Mouse (Mus musculus) limb, embryonic 14.5 days (tissue): ENCODE data around the gene Apobec2. TPM values are rescaled to one million over a fixed set of nuclear protein-coding genes. Genes with fewer than 3 reads are reported as not detected.

Experiments used
- ATAC-seq: fragments of 200-750 bp; cut with Nextera tagmentation; 2 replicates; pipeline ENCODE4 v1.8.0; 2017; ENCODE audit warnings: low read depth, moderate number of reproducible peaks, moderate TSS enrichment; ENCODE audit not compliant: low FRiP score
- DNase-seq: peaks from one replicate; pipeline ENCODE4 v3.0.0-alpha.2; 2015; ENCODE audit warnings: low spot score
- H3K27ac ChIP-seq: fragments of 300-500 bp; sonication (generic); replicated peaks from 2 replicates; pipeline ENCODE4 v1.5.1; 2014; ENCODE audit warnings: low read depth, mild to moderate bottlenecking, low read length, moderate library complexity, mixed read lengths
- H3K27me3 ChIP-seq: fragments of 300-500 bp; sonication (generic); 2 replicates; pipeline ENCODE4 v1.6.1; 2014; ENCODE audit warnings: low read length, mixed read lengths; ENCODE audit not compliant: control insufficient read depth, insufficient read depth
- H3K36me3 ChIP-seq: fragments of 300-500 bp; sonication (generic); 2 replicates; pipeline ENCODE4 v1.6.1; 2014; ENCODE audit warnings: mild to moderate bottlenecking, low read length, moderate library complexity, mixed read lengths; ENCODE audit not compliant: control insufficient read depth, insufficient read depth
- H3K4me1 ChIP-seq: fragments of 300-500 bp; sonication (generic); 2 replicates; pipeline ENCODE4 v1.6.1; 2014; ENCODE audit warnings: antibody characterized with exemption, low read length, mixed read lengths; ENCODE audit not compliant: control insufficient read depth, insufficient read depth
- H3K4me2 ChIP-seq: fragments of 300-500 bp; sonication (generic); replicated peaks from 2 replicates; pipeline ENCODE4 v1.6.1; 2014; ENCODE audit warnings: low read depth, mild to moderate bottlenecking, low read length, moderate library complexity; ENCODE audit not compliant: severe bottlenecking
- H3K4me3 ChIP-seq: fragments of 300-500 bp; sonication (generic); replicated peaks from 2 replicates; pipeline ENCODE4 v1.5.1; 2014; ENCODE audit warnings: low read length
- H3K9ac ChIP-seq: fragments of 300-500 bp; sonication (generic); 2 replicates; pipeline ENCODE4 v1.6.1; 2014; ENCODE audit warnings: mild to moderate bottlenecking, low read depth, low read length, moderate library complexity; ENCODE audit not compliant: severe bottlenecking
- H3K9me3 ChIP-seq: fragments of 300-500 bp; sonication (generic); 2 replicates; pipeline ENCODE4 v1.6.1; 2016; ENCODE audit warnings: low read length; ENCODE audit not compliant: control insufficient read depth
- POLR2A ChIP-seq: fragments of 200-500 bp; IDR thresholded peaks from 2 replicates; pipeline ENCODE4 v1.8.0; 2012; ENCODE audit warnings: inconsistent platforms, mild to moderate bottlenecking, moderate library complexity, borderline replicate concordance; ENCODE audit not compliant: insufficient read depth, insufficient read length; ENCODE audit errors: extremely low read depth
- WGBS: fragments of 180-500 bp; shearing (Covaris S2); extraction: QIAGEN DNeasy Blood & Tissue Kit; methylation state at CpG from one replicate; pipeline ENCODE4 v1.1.7; 2014; 5-methylcytosine and 5-hydroxymethylcytosine counted together
- polyA plus RNA-seq, 2 experiments: library from polyadenylated mRNA; depleted of rRNA in 1 of 2; stranded (reverse) in 1 of 2; unstranded in 1 of 2; fragments of >200 nt; fragmentation: Nextera tagmentation in 1 of 2; extraction: Ambion mirVana in 1 of 2; gene quantifications; 2 replicates each; pipeline versions ENCODE4 v1.2.1 to v1.2.3; 2012 to 2014

Gene Apobec2
- polyA plus RNA-seq, 2 experiments = 25.0 to 42.5 TPM

DNA sequence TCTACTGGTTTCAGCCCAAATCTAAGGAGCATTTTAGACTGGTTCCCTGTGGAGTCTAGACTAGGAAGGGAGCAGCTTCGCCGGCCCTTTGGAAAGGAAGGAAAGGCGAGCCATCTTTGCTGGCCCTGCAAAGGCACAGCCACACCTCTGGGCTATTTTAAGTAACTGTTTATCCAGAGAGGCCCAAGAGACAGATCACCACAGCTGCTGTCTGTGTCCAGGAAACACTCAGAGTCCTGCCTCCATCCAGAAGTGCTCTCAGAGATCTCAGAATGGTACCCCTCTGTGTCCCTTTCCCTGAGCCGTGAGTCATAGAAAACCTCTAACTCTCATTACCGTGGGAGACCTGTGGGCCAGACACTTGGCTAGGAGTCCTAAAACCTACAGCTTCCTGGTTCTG, 2.3 kb downstream of the Apobec2 start:
- TF ChIP-seq POLR2A = no peak

DNA sequence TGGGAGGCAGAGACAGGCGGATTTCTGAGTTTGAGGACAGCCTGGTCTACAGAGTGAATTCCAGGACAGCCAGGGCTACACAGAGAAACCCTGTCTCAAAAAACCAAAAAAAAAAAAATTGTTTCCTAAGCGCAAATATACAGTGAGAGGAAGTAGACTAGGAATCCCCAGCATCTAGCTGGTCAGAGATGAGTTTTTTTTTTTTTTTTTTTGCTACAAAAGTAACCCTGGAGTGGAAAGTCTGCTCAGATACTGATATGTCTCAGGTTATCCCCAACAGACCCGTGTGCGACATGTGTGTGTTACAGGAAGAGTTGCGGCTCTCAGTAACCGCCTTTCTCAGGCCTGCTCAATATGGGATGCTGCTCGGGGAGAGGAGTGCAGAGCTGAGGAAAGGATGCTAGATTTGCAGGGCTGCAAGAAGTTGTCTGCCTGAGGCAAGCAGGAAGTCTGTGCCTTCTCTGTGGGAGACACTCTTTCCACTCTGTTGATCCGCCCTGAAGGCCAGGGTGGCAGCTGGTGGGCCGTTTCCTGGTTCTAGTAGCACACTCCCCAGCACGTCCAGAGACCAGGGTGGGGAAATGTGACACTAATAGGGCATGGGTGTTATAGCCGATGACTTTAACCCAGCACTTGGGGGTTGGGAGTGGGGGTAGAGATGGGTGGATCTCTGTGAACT, 4.7 kb downstream of the Apobec2 start:
- H3K9me3 ChIP-seq = no peaks in the 10 kb centered on the region
- H3K9ac ChIP-seq = no peak overlapping the region
- no peak overlapping the region for H3K27ac ChIP-seq
- H3K36me3 ChIP-seq = no peaks in the 10 kb centered on the region
- 50% methylated on average over 11 of the region's 11 CpGs for WGBS
- ATAC-seq = no peak
- peaks cover 28% of the 10 kb centered on the region for H3K4me1 ChIP-seq
- H3K27me3 ChIP-seq = no peaks in the 10 kb centered on the region
- TF ChIP-seq POLR2A = no peak
- DNase-seq = no peak
- H3K4me3 ChIP-seq = no peak overlapping the region
- H3K4me2 ChIP-seq = no peak overlapping the region

More for the DNA sequence above, 2.3 kb downstream of the Apobec2 start:
- Histone ChIP-seq H3K36me3 (no peaks in the 10 kb centered on the region), H3K9me3 (no peaks in the 10 kb centered on the region), H3K4me3 (no peak overlapping the region), H3K27me3 (no peaks in the 10 kb centered on the region), H3K4me2 (no peak overlapping the region), H3K27ac (peak overlapping the region; percentile 43), H3K4me1 (peaks cover 31% of the 10 kb centered on the region), H3K9ac (no peak overlapping the region)
- WGBS = 40% methylated on average over 5 of the region's 5 CpGs
- DNase-seq (peak; percentile 44), ATAC-seq (no peak)

DNA sequence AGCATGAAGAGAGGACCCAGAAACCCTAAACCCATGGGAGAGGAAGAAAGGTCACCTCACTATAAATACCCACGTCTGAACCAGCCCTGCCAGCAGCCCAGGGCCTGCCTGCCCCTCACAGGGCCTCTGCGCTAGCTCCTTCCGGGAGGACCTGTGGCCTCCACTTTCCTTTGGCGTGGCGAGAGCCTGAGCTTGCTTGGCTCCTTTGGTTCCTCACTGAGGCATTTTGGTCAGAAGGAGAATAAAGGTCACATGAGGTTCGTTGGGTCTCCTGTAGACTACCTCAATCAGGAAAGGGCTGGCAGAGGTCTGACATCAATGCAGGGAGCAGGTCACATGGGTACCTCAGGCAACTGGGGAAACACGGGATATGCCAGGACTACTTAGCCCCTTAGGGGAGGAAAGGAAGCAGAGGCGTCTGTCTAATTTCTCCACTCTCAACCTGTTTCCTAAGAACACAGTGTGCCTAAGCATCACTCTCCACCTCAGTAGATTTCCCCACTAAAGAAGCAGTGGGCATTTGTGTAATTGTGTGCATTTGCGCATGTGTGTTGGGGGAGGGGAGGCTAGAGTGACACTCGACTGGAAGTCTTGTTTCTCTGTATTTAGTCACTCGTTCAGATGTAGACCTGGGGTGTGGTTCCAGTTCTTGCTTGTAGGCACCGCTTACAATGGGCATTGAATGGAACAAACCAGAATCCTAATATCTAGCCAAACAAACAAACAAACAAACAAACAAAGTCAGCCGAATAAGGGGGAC, 5.6 kb downstream of the Apobec2 start:
- 55% methylated on average over 13 of the region's 13 CpGs for WGBS
- Histone ChIP-seq H3K9me3 (no peaks in the 10 kb centered on the region), H3K4me2 (no peak overlapping the region), H3K4me1 (peaks cover 28% of the 10 kb centered on the region), H3K27me3 (no peaks in the 10 kb centered on the region), H3K4me3 (no peak overlapping the region), H3K36me3 (no peaks in the 10 kb centered on the region), H3K27ac (no peak overlapping the region), H3K9ac (no peak overlapping the region)
- no peak for DNase-seq
- ATAC-seq = no peak
- no peak for TF ChIP-seq POLR2A

DNA sequence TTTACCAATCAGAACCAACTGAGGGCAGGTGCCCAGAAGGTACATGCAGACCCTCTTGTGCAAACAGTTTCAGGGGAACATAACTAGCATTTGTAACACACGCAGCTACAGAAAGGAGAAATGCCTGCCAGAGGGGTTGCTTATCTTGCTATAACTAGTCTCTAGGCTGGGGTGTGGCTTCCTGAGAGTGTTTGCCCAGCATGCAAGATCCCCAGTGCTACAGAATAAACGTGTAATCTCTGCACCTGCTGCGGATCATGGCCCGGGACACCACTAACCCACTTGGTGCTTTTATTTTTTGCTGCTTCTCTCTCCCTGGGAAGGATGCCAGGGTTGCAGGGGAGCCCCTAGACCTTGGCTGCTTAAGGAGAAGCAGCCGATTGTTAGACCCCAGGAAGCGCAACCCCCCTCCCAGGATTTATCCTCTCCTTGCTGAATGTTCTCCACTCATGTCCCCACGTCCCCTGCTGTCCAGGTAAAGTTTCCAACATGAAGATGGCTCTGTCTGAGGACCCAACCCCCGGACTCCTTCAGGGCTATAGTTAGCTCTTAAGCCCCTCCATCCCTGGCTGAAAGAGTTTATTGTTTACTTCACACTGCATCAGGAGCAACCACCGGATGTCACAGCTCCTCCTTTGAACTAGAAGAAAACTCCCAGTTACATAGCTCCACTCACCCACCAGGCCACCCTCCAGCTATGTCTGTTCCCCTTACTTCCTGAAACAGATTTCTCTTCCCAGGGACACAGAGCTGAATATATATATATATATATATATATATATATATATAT, 6.7 kb downstream of the Apobec2 start:
- H3K4me1 ChIP-seq = peaks cover 28% of the 10 kb centered on the region
- no peaks in the 10 kb centered on the region for H3K9me3 ChIP-seq
- no peak overlapping the region for H3K27ac ChIP-seq
- no peaks in the 10 kb centered on the region for H3K27me3 ChIP-seq
- H3K36me3 ChIP-seq = no peaks in the 10 kb centered on the region
- H3K4me3 ChIP-seq = no peak overlapping the region
- no peak overlapping the region for H3K9ac ChIP-seq
- no peak for TF ChIP-seq POLR2A
- H3K4me2 ChIP-seq = no peak overlapping the region
- no peak for DNase-seq
- WGBS = 44% methylated on average over 9 of the region's 9 CpGs
- ATAC-seq = no peak

DNA sequence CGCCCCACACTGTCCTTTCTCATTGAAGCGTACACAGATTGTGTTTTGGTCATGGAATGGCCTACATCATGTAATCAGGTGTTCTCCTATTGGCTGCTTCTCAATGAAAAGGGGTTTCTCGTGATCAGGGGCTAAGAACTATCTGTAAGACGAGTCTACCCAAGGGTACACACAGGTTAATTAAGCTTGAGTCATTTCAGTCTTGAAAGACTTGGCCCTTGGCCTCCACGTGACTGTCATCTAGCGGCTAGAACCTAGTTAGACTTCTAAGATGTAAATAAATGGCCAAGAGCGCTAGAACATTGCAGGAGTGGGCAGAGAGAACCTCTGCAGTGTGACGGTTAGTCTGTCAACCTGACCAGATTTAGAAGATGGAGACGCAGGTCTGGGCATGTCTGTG, 8.5 kb downstream of the Apobec2 start:
- H3K4me2 ChIP-seq = no peak overlapping the region
- DNase-seq = no peak
- WGBS = 88% methylated on average over 9 of the region's 9 CpGs
- H3K9ac ChIP-seq = no peak overlapping the region
- H3K27ac ChIP-seq = no peak overlapping the region
- peaks cover 22% of the 10 kb centered on the region for H3K4me1 ChIP-seq
- no peaks in the 10 kb centered on the region for H3K27me3 ChIP-seq
- no peaks in the 10 kb centered on the region; the same call in 1 of the 2 replicates for H3K36me3 ChIP-seq
- no peak for TF ChIP-seq POLR2A
- no peak overlapping the region for H3K4me3 ChIP-seq
- no peak for ATAC-seq
- H3K9me3 ChIP-seq = no peaks in the 10 kb centered on the region
